18 mouse cellular contexts compared by ENCODE assay signal in the genomic region with DNA sequence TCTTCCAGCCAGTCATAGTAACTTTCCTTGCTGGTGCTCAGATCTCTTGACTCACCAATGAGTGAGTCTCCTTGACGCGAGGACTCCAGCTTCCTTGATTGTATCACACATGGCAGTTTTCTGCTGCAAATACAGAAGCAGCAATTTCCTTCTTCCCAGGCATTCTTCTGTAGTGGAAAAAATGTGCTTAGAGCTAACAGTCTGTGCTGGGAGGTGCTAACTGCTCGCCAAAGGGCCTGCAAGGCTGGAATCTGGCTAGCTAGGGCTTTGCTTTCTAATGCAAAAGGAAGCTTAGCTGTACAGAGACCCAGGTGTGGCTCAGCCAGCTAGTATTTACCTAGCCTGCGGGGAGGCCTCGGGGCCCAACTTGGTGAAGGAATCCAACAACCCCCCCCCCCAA. TPM values are rescaled to one million over a fixed set of nuclear protein-coding genes. Genes with fewer than 3 reads are reported as not detected.
A peak's percentile ranks its signal among the peaks of the same experiment; 100 is the strongest.
DNase-seq lines count a peak whose midpoint lies in the region; ATAC-seq and TF ChIP-seq lines count a peak whose summit lies in the region.
"Had no signal": no experiment of that assay in that cellular context is flagged by ENCODE, and none has a peak within 500 bp of the region (broad histone marks: within the 10 kb centered on the region; RNA-seq: fewer than 3 reads in every experiment).

No protein-coding gene starts in this region.

- DNase-seq in heart, postnatal 4 days, result no peak
- no peak for DNase-seq in lung, postnatal 14 days
- DNase-seq in cerebellum, adult 18-20 months, result no peak
- DNase-seq: adrenal gland, postnatal 14 days; cerebellum, adult 11 months; kidney, postnatal 14 days; liver, postnatal 0 days; right cerebral cortex, adult 18-20 months; thymus, postnatal 36 days had no signal

- H3K4me3 ChIP-seq in heart, embryonic 13.5 days, result no peak overlapping the region
- no peak overlapping the region for H3K4me3 ChIP-seq in lung, embryonic 15.5 days
- no peak overlapping the region for H3K4me3 ChIP-seq in embryonic fibroblast, embryonic 13.5 days (ENCODE audit: insufficient read depth, low read length)
- H3K4me3 ChIP-seq in stomach, embryonic 15.5 days (replicated peaks), result no peak overlapping the region
- H3K4me3 ChIP-seq in forebrain, embryonic 12.5 days (replicated peaks), result no peak overlapping the region
- H3K4me3 ChIP-seq: hindbrain, embryonic 15.5 days; midbrain, embryonic 13.5 days; neural tube, embryonic 12.5 days had no signal

- 28% methylated on average over 5 of the region's 5 CpGs for WGBS in heart, embryonic 13.5 days
- 23% methylated on average over 5 of the region's 5 CpGs for WGBS in lung, embryonic 15.5 days
- WGBS in stomach, embryonic 15.5 days, result 21% methylated on average over 5 of the region's 5 CpGs
- 26% methylated on average over 5 of the region's 5 CpGs for WGBS in forebrain, embryonic 12.5 days

- peaks cover 12% of the 10 kb centered on the region for H3K4me1 ChIP-seq in heart, embryonic 13.5 days
- peaks cover 29% of the 10 kb centered on the region for H3K4me1 ChIP-seq in lung, embryonic 15.5 days
- 0 out of 2 replicates have a peak, but pooled peaks cover 3% of the 10 kb centered on the region for H3K4me1 ChIP-seq in embryonic fibroblast, embryonic 13.5 days (ENCODE audit: control insufficient read depth, insufficient read depth, low read length)
- peaks cover 7% of the 10 kb centered on the region for H3K4me1 ChIP-seq in stomach, embryonic 15.5 days
- no peaks in the 10 kb centered on the region for H3K4me1 ChIP-seq in forebrain, embryonic 12.5 days
- H3K4me1 ChIP-seq: hindbrain, embryonic 15.5 days; midbrain, embryonic 13.5 days; neural tube, embryonic 12.5 days had no signal

- no peak for ATAC-seq in heart, embryonic 13.5 days (ENCODE audit: extremely low read depth, insufficient number of reproducible peaks, low FRiP score, low TSS enrichment)
- no peak for ATAC-seq in lung, embryonic 15.5 days (ENCODE audit: borderline replicate concordance, extremely low read depth, low FRiP score, low TSS enrichment)
- no peak for ATAC-seq in stomach, embryonic 15.5 days (ENCODE audit: insufficient read depth, low FRiP score, low read depth)
- ATAC-seq in forebrain, embryonic 12.5 days (ENCODE audit: low FRiP score), result no peak
- ATAC-seq: forebrain, embryonic 14.5 days; liver, postnatal 0 days; midbrain, embryonic 13.5 days had no signal

- no peak for TF ChIP-seq POLR2A in embryonic fibroblast, embryonic 13.5 days (IDR thresholded peaks at IDR 0.05; ENCODE audit: low read depth, low read length)

- no peak overlapping the region for H3K4me2 ChIP-seq in heart, embryonic 13.5 days
- no peak overlapping the region for H3K4me2 ChIP-seq in lung, embryonic 15.5 days
- no peak overlapping the region for H3K4me2 ChIP-seq in stomach, embryonic 15.5 days
- no peak overlapping the region for H3K4me2 ChIP-seq in forebrain, embryonic 12.5 days
- H3K4me2 ChIP-seq: hindbrain, embryonic 15.5 days; midbrain, embryonic 13.5 days; neural tube, embryonic 12.5 days had no signal

- peak overlapping the region; percentile 28; the same call in 1 of the 2 replicates for H3K9ac ChIP-seq in heart, embryonic 13.5 days
- no peak overlapping the region for H3K9ac ChIP-seq in lung, embryonic 15.5 days
- H3K9ac ChIP-seq in stomach, embryonic 15.5 days, result no peak overlapping the region
- no peak overlapping the region for H3K9ac ChIP-seq in forebrain, embryonic 12.5 days
- H3K9ac ChIP-seq: hindbrain, embryonic 15.5 days; liver, postnatal 0 days; midbrain, embryonic 13.5 days; neural tube, embryonic 12.5 days had no signal

- no peak for TF ChIP-seq CTCF in embryonic fibroblast, embryonic 13.5 days (IDR thresholded peaks at IDR 0.05; ENCODE audit: borderline replicate concordance, insufficient read depth, low read length)

- H3K27ac ChIP-seq in heart, embryonic 13.5 days (replicated peaks), result 0 out of 2 replicates have a peak overlapping the region, but pooled peaks have one; percentile 50
- H3K27ac ChIP-seq in lung, embryonic 15.5 days, result peak overlapping the region; percentile 59
- H3K27ac ChIP-seq in embryonic fibroblast, embryonic 13.5 days (ENCODE audit: insufficient read depth, low read length), result peak overlapping the region; percentile 49; the same call in 1 of the 2 replicates
- H3K27ac ChIP-seq in stomach, embryonic 15.5 days, result peak overlapping the region; percentile 63
- no peak overlapping the region for H3K27ac ChIP-seq in forebrain, embryonic 12.5 days
- H3K27ac ChIP-seq: hindbrain, embryonic 15.5 days; midbrain, embryonic 13.5 days; neural tube, embryonic 12.5 days had no signal

- H3K27me3 ChIP-seq in heart, embryonic 13.5 days (replicated peaks), result 0 out of 2 replicates have a peak, but pooled peaks cover 3% of the 10 kb centered on the region
- H3K27me3 ChIP-seq in lung, embryonic 15.5 days, result no peaks in the 10 kb centered on the region
- H3K27me3 ChIP-seq in stomach, embryonic 15.5 days (replicated peaks), result no peaks in the 10 kb centered on the region
- H3K27me3 ChIP-seq in forebrain, embryonic 12.5 days, result no peaks in the 10 kb centered on the region
- H3K27me3 ChIP-seq: hindbrain, embryonic 15.5 days; midbrain, embryonic 13.5 days; neural tube, embryonic 12.5 days had no signal

- no peaks in the 10 kb centered on the region for H3K36me3 ChIP-seq in heart, embryonic 13.5 days
- no peaks in the 10 kb centered on the region for H3K36me3 ChIP-seq in lung, embryonic 15.5 days
- no peaks in the 10 kb centered on the region for H3K36me3 ChIP-seq in stomach, embryonic 15.5 days
- H3K36me3 ChIP-seq in forebrain, embryonic 12.5 days (replicated peaks), result no peaks in the 10 kb centered on the region
- H3K36me3 ChIP-seq: hindbrain, embryonic 15.5 days; midbrain, embryonic 13.5 days; neural tube, embryonic 12.5 days had no signal

- no peaks in the 10 kb centered on the region; the same call in 1 of the 2 replicates for H3K9me3 ChIP-seq in heart, embryonic 13.5 days
- H3K9me3 ChIP-seq in lung, embryonic 15.5 days, result no peaks in the 10 kb centered on the region
- H3K9me3 ChIP-seq in stomach, embryonic 15.5 days, result no peaks in the 10 kb centered on the region
- H3K9me3 ChIP-seq in forebrain, embryonic 12.5 days, result no peaks in the 10 kb centered on the region
- H3K9me3 ChIP-seq: hindbrain, embryonic 15.5 days; midbrain, embryonic 13.5 days; neural tube, embryonic 12.5 days had no signal

RNA-seq across cellular contexts. Expression of gene Larp1, which starts 38.3 kb away (rescaled TPM):
- polyA plus RNA-seq in heart, embryonic 13.5 days (2015; fragmentation: Nextera tagmentation; extraction: Ambion mirVana), result 11.7 and 12.8 TPM in 2 replicates
- 10 to 100 TPM; 69.6 to 69.9 TPM for total RNA-seq in heart, postnatal 4 days (2021)
- polyA plus RNA-seq in lung, embryonic 15.5 days (2015; fragmentation: Nextera tagmentation; extraction: Ambion mirVana), result 19.0 and 19.5 TPM in 2 replicates
- polyA plus RNA-seq in embryonic fibroblast, embryonic 13.5 days (2011; ENCODE audit: insufficient read length, low read depth, missing spikeins), result 89.9 and 94.4 TPM in 2 replicates
- 25.6 and 27.4 TPM in 2 replicates for polyA plus RNA-seq in stomach, embryonic 15.5 days (2015; fragmentation: Nextera tagmentation; extraction: Ambion mirVana)
- polyA plus RNA-seq in forebrain, embryonic 12.5 days (2016; fragmentation: Nextera tagmentation; extraction: Ambion mirVana), result 16.0 and 17.9 TPM in 2 replicates
